Mouse (Mus musculus): ENCODE measurements around the gene Ski.

Ski gene

GRCm38 (mm10) chr4:155234371-155235310 lies 12.2 kb upstream of the Ski start:
- DNase-seq (ENCODE audit: low read depth), result peak; percentile 88

DNA sequence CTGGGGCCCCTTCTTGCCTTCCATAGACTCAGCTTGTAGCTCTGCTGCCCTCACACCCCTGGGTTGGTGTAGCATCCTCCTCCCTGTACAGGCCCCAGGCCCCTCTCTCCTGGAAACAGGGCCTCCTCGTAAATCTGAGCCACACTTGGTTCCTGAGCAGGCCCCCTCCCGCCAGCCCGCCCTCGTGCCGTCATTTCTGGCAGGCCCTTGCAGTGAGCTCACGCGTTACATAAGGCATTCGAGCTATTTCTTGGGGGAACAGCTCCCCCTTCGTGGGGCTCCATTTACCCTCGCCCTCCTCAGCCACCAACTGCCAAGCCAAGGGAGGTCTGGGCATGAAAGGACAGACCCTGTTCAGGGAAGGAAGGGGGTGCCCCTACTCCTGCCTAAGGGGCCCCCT lies 11.5 kb upstream of the Ski start:
- DNase-seq (ENCODE audit: low read depth), result no peak

DNA sequence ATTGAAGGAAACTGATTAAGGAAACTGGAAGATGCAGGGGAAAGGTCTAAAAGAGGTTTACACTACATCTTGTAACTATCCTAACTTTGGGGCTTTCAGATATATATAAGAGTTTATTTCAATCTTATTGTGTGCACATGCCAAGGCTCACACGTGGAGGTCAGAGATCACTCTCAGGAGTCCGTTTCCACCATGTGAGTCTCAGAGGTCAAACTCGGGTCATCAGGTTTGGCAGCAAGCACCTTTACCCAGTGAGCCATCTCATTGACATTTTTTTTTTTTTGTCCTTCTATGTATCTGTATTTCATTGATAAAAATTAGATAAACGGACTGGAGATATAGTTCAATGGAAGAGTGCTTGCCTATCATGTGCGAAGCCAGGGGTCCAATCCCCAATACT lies 6.1 kb upstream of the Ski start:
- DNase-seq (ENCODE audit: low read depth), result no peak

GRCm38 (mm10) chr4:155227986-155228385 lies 5.6 kb upstream of the Ski start:
- DNase-seq (ENCODE audit: low read depth), result no peak

GRCm38 (mm10) chr4:155225918-155226317 lies 3.5 kb upstream of the Ski start:
- DNase-seq (ENCODE audit: low read depth), result no peak

- DNase-seq (ENCODE audit: low read depth), result no peak
Measured at GRCm38 (mm10) chr4:155223594-155224528, 1.5 kb upstream of the Ski start.

GRCm38 (mm10) chr4:155222841-155223593 lies 625 bp upstream of the Ski start:
- peak; percentile 97 for DNase-seq (ENCODE audit: low read depth)

- peak; percentile 68 for DNase-seq (ENCODE audit: low read depth)
Measured at GRCm38 (mm10) chr4:155221599-155222551, 517 bp downstream of the Ski start.

GRCm38 (mm10) chr4:155221106-155221505 lies 1.3 kb downstream of the Ski start:
- DNase-seq (ENCODE audit: low read depth), result no peak

- DNase-seq (ENCODE audit: low read depth), result peak; percentile 23
Measured at GRCm38 (mm10) chr4:155220213-155221100, 1.9 kb downstream of the Ski start.

GRCm38 (mm10) chr4:155219271-155220212 lies 2.9 kb downstream of the Ski start:
- DNase-seq (ENCODE audit: low read depth), result peak; percentile 47

- DNase-seq (ENCODE audit: low read depth), result no peak
Measured at GRCm38 (mm10) chr4:155218104-155218732, 4.2 kb downstream of the Ski start.

DNA sequence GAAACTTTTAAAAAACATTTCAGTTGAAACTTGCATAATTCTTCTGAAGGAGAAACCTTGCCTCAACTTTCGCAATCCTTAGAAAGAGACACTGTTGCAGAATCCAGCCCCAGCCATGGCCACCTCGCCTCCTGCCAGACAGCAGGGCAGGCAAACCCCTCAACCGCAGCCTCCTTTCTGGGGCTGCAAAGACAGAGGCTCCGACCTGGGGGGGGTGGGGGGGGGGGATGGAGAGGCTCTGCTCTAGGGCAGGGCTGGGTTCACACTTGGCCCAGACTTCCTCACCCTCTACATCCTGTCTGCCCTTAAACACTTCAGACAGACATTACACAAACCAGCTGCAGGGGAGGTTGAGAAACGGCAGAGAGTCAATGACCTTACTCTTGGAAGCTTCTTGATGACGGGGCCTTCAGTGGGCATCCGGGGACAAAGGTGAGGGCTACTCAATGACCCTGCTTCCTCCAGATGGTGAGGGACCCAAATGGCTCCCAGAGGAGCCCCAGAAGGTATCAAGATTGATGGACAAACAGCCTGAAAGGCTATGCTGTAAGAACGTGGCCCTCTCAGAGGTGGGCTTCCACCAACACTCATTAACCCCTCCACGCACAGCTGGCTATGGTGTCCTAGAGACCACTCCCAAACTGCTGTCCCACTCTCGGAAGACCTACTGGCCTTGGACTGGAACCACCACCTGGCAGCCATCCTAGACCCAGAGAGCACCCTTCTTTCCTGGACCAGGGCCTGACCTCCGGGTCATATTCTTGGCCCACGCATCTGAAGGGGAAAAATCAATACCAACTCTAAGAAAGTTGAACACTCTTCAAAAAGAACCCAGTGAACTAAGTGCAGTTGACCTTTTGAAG lies 4.9 kb downstream of the Ski start:
- DNase-seq (ENCODE audit: low read depth), result peak; percentile 94

DNA sequence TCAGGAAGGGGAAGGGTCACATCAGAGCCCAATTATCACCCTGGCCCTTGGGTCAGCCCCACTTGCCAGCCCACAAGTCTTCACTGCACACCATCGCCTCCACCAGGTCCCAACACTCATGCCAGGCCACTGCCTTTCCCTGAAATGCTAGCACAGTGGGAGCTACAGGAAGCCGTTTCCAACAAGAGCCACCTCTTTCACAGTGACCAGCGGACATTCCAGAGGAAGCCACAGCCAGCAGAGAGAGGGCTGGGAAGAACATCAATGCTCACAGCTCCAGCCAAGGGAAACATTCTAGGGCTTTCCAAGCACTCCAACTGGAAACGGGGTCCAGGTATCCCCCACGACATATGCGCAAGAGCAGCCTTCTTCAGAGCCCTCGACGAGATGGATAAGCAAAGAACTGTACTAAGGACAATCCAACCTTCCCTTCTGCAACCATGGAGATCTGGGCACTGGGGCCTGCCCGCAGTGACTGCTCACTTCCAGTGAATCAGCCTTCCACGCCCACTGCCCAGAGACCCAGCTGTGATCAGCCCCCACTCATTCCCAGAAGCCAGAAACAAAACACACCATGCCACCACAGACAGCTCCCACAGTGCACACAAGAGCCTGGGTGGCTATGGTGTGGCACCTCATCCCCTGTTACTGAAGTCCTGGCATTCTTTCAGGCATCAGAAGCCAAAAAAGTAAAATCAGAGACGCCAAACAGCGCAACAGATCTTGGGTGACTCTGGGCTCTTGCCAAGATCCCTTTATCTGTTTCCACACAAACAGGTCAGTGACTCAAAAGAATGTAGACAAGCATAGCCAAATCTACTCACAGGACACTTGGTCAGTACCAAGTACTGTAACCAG lies 6.4 kb downstream of the Ski start:
- peak; percentile 47 for DNase-seq (ENCODE audit: low read depth)

DNA sequence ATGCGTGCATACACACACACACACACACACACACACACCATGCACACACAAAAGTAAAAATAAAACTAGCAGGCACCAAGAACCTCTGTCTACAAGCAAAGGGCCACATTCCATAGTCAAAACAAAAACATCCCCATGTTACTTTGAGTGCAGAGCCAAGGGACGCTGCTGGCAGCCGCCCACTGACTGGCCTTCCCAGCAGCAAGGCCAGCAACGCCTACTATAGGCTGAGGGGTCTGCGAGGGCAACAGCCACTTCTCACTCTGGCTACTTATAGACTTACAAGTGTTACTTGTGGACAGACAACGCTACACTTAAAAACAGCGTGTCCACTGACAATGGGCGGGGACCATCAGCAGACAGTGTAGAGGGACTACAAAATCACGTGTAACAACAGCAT lies 7.2 kb downstream of the Ski start:
- no peak for DNase-seq (ENCODE audit: low read depth)

GRCm38 (mm10) chr4:155214793-155215192 lies 7.6 kb downstream of the Ski start:
- DNase-seq (ENCODE audit: low read depth), result no peak

Data from 416B (cell line).